Mouse (Mus musculus): ENCODE measurements at regions not wholly inside any gene's neighbourhood (a gene's known extent, or its start where the extent isn't known, plus 50 kb on each side); places are given as distances from the start of the nearest gene placed in this dataset.

GRCm38 (mm10) chr13:6736984-6737566, 88.5 kb upstream of the Pfkp start:
- H3K36me3 ChIP-seq (ENCODE audit: insufficient read depth, low read length) = no peaks in the 10 kb centered on the region
- no peak overlapping the region for H3K4me2 ChIP-seq (replicated peaks; ENCODE audit: low read depth, low read length)
- DNase-seq (ENCODE audit: low spot score) (no peak), ATAC-seq (no peak)
- H3K9me3 ChIP-seq (ENCODE audit: low read length) = no peaks in the 10 kb centered on the region
- no peaks in the 10 kb centered on the region for H3K27me3 ChIP-seq (replicated peaks; ENCODE audit: insufficient read depth, low read length)
- no peaks in the 10 kb centered on the region for H3K4me1 ChIP-seq (ENCODE audit: insufficient read depth, low read depth, low read length)
- no peak overlapping the region for H3K27ac ChIP-seq (ENCODE audit: low read length)
- no peak overlapping the region for H3K9ac ChIP-seq (replicated peaks; ENCODE audit: low read depth)
- no peak overlapping the region for H3K4me3 ChIP-seq (ENCODE audit: low read depth, low read length)
- 61% methylated on average over 6 of the region's 6 CpGs for WGBS
- TF ChIP-seq CTCF (IDR thresholded peaks at IDR 0.05) = no peak; the same call in 1 of the 2 replicates
- TF ChIP-seq EP300 (IDR thresholded peaks at IDR 0.05) = no peak

Data from lung, postnatal 0 days (tissue).